Mouse (Mus musculus): ENCODE measurements at regions not wholly inside any gene's neighbourhood (a gene's known extent, or its start where the extent isn't known, plus 50 kb on each side); places are given as distances from the start of the nearest gene placed in this dataset.

DNA sequence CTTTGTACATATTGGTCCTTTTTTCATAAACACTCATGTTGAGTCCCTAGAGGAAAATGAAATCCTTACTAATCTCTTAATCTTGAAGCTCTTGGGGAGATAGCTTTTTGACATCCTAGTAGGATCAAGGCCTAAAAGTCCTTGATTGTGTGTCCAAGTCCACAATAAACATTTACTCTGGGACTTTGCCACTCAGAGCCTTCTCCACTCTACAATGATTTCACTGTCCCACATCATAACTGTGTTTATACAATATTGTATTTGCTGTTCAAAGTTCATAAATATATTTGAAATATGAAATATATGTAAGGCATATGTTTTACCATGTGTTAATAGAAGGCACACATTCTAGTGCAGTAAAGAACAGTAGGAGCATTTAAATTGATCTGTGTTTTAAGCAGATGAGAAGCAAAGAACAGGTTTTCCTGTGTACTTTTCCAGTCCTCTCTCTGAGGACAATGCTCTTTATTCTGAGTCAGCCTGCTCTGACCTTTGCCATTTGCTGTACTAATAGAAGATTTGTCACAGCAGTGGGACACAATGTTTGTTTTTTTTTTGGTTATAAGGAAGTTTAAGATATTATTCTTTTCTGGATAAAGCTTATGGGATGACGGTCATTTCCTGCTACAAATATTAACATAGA, 130.7 kb upstream of the Gprin3 start:
- DNase-seq, result no peak

DNA sequence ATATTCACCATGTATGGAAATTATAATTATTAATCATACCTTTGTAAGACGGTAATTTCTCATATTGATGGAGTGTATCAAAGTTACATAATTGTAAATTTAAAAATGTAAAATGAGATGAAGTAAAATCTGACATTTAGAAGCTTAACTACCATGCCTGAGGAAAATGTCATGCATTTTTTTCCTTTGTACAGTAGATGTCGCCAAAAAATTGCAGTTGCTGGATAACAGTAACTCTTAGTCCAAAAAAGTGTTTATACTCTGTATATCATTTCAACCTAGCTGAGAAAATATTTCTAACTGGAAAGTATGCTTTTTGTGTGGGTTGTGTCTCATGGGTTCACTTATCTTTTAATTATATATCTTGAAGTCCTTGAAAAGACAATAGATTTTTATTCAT, 110.9 kb upstream of the Gprin3 start:
- DNase-seq, result no peak

DNA sequence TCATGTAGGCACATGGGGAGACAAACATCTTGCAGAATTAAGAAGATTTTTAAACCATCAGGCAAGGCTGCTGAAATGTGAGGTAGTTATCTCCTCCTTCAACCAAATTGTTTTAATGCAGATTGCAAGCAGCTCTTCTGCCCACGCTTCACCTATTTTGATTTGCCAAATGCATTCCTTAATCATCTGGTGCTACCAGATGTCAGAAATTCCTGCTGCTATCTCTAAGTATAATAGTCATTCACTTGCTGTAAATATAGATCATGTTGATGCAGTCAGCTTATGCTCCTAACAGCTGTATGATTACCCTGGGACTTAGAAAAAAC, 98.8 kb upstream of the Gprin3 start:
- no peak for DNase-seq

DNA sequence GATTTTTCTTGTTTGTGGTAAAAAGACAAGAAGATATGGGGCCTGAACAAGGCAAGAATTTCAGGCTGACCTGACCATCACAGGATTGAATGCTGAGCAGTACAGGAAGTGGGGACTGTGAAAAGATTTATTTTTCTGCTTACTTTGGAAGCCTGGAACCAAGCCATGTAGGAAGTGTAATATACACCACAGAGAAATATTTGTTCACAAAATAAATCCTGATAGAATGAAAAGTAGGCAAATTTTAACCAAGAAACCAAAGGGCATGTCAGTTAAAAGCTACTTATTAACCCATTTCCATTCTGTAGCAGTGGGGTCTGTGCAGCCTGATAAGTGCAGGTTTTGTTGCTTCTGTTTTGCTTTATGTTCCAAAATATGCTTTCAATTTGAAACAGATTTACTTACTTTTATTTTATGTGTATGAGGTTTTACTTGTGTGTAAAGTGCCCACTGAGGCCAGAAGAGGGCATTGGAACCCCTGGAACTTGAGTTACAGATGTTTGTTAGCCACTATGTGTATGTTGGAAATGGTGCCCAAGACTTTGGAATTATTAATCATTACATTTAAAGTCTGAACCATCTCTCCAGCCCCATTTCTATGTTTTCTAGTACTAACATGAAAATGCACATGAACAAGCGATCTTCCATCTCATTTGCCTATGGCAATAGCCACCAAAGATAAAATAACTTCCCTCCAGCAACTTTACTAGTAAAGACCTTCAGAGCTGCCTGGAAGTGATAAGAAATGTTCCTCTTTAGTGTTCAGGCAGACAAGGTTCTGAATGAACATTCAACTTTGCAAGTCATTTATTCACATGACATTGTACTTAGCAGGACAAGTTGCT, 98.2 kb upstream of the Gprin3 start:
- DNase-seq, result no peak

DNA sequence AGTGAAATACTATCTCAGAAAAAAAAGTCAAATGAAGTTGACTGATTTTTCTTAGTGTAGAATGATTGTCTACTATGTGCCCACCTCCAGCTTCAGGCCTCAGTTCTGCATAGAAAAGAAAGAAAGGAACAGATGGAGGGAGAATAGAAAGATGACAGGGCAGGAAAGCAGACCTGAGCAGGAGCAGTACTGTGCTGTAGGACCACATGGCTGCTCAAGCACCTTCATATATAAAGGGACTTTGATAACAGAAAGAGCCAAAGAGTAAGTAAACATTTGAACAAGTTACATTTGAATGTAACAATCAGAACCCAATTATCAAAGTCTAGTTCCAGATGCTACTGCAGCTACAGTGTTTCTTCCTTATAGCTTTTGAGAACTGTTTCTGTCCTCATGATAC, 96.9 kb upstream of the Gprin3 start:
- DNase-seq, result no peak

DNA sequence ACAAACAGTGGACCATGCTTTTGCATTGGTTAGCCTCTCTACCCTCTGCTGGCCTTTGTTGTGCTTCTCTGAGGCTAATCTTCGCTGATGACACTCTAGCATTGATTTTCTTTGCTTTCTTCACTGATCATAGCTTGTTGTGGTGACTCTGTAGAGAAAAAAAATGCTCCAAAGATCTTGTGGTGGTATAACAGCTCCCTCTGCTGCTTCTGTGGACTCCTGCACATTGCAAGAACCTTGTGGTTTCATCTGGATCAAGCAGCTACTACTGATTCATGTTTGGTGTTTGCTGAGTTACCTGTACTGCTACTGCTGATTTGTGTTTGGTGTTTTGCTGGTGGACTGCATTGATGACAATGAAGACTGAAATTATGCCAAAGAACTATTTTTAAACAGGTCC, 74.7 kb upstream of the Gprin3 start:
- no peak for DNase-seq

DNA sequence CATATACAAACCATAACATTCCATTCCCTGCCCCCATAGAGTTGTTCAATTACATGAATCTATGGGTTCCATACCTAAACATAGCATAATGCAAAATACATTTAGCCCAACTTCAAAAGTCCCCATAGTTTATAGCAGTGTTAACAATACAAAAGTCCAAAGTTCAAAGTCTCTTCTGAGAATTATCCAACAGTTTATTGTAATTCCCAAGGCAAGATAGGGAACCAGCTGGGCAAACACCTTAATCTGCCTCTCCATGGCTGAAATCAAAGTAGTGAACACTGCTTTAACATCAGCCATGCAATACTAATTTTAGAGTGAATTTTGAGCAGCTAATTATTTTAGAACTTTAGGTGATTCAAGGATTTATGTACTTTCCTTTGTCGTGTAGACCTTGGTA, 72.7 kb upstream of the Gprin3 start:
- no peak for DNase-seq

DNA sequence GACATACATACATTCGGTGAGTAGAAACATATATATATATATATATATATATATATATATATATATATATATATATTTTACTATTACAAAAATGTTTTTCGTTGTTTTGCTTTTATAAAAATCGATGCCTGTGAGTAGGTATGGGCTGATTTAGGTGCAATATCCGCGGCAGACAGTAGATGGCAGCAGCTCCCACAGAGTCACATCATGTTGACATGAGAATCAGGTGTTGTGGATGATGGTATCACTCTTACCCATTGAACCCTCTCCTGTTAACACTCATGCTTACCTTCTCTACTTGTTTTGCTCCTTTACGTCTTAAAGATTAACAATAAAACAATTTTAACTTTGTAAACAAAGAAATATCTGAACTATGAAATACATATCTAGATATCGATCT, 72.0 kb upstream of the Gprin3 start:
- DNase-seq, result peak; percentile 31

DNA sequence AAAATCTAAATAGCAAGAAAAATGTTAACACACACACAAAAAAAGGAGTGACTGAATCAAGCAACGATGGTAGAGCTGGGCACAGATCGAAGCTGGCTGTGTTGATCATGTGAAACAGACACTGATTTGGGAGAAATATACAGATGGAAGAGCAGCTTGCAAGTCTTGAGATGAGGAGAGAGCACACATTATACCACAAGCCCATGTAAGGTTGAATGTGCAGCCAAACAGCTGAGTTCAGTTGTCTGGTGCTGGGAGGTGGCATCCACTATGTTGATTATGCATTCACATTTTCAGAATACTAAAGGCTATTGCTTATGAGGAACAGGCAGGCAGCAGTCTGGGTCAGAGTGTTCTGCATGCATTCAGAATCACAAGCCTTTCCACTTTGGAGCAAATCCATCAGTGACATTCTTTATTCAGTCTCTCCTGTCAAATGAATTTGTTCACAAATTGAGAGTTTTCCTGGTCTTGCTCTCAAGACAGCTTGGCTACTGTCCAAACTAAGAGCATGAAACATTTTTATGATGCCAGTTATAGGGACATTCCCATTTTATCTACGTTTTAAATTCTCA, 63.0 kb upstream of the Gprin3 start:
- no peak for DNase-seq

DNA sequence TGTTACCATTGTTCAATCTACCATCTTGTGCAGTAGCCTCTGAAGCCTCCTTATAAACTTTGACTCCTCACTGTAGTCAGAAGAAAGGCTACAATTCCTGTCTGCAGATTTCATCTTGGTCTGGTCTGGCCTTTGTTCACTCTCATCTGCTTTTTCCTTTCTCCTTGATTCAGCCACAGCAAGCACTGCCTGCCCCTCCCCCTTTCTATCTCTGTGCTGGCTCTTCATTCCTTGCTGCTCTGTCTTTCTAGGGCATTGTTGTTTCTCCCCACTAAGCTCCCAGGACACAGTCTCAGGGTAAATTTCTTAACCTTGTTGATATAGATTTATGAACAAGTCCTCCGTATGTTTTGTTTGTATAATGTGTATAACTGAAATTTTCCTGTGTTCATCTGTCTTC, 62.3 kb upstream of the Gprin3 start:
- DNase-seq, result no peak

DNA sequence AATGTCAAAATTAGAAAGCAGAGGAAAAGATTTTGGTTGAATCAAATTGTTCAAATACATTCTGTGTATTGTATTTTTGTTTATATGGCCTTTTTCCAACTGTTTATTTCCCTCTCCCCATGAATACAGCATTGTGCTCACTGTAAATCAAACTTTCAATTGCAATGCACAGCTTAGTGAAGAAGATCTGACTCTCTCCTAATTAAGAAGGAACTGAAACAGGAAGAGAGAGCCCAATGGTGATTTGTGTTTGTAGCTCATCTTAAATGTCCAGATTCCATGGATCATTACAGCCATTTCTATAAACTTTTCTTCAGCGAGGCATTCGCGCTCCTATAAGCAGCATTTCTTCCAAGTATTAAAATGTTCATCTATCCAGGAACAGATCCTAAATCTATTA, 57.9 kb upstream of the Gprin3 start:
- no peak for DNase-seq

DNA sequence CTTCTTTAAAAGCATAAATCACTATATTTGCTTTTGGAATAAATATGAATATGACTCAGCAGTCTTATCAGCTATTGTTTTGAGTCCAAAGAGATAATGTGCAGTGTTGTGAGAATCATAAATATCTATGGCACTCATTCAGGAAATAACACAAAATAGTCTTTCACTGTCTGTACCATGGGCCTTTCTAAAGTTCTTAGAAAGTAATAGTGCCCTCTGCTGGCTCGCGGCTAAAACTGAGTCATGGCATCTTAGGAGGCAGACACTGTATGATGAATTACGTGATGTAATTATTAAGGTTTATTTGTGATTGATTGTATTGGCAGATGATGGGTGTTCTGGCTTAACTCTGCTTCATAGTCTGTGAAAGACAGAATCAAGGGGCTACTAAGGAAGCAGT, 57.5 kb upstream of the Gprin3 start:
- peak; percentile 28 for DNase-seq
